Mouse (Mus musculus) intestine, embryonic 14.5 days (tissue): Measurements from ENCODE around the gene Tmem178. TPM values are rescaled to one million over a fixed set of nuclear protein-coding genes. Genes with fewer than 3 reads are reported as not detected.

Experiments used
- ATAC-seq: fragments of 200-750 bp; cut with Nextera tagmentation; replicated peaks from 2 replicates; pipeline ENCODE4 v1.8.0; 2017; ENCODE audit warnings: low read depth, moderate number of reproducible peaks, moderate TSS enrichment, moderate library complexity; ENCODE audit not compliant: low FRiP score, low TSS enrichment
- DNase-seq: peaks from one replicate; pipeline ENCODE4 v3.0.0-alpha.2; 2018; ENCODE audit warnings: low spot score
- H3K27ac ChIP-seq: fragments of 300-500 bp; sonication (generic); 2 replicates; pipeline ENCODE4 v1.5.1; 2014; ENCODE audit warnings: low read depth, mild to moderate bottlenecking, control low read depth
- H3K27me3 ChIP-seq: fragments of 300-500 bp; sonication (generic); replicated peaks from 2 replicates; pipeline ENCODE4 v1.6.1; 2014; ENCODE audit warnings: low read length, control low read depth; ENCODE audit not compliant: control insufficient read depth, insufficient read depth
- H3K36me3 ChIP-seq: fragments of 300-500 bp; sonication (generic); 2 replicates; pipeline ENCODE4 v1.6.1; 2014; ENCODE audit warnings: low read length, control low read depth; ENCODE audit not compliant: control insufficient read depth, insufficient read depth
- H3K4me1 ChIP-seq: fragments of 300-500 bp; sonication (generic); replicated peaks from 2 replicates; pipeline ENCODE4 v1.6.1; 2014; ENCODE audit warnings: low read length, control low read depth, mixed read lengths; ENCODE audit not compliant: control insufficient read depth, insufficient read depth
- H3K4me2 ChIP-seq: fragments of 300-500 bp; sonication (generic); 2 replicates; pipeline ENCODE4 v1.6.1; 2014; ENCODE audit warnings: low read length
- H3K4me3 ChIP-seq: fragments of 300-500 bp; sonication (generic); 2 replicates; pipeline ENCODE4 v1.5.1; 2014; ENCODE audit warnings: low read depth, low read length, control low read depth, mixed read lengths
- H3K9ac ChIP-seq: fragments of 300-500 bp; sonication (generic); 2 replicates; pipeline ENCODE4 v1.6.1; 2014; ENCODE audit warnings: mild to moderate bottlenecking, low read length
- H3K9me3 ChIP-seq: fragments of 300-500 bp; sonication (generic); 2 replicates; pipeline ENCODE4 v1.6.1; 2016; ENCODE audit warnings: low read length, control low read depth; ENCODE audit not compliant: control insufficient read depth
- WGBS: fragments of 180-500 bp; shearing (Covaris S2); extraction: QIAGEN DNeasy Blood & Tissue Kit; methylation state at CpG from one replicate; pipeline ENCODE4 v1.1.7; 2014; 5-methylcytosine and 5-hydroxymethylcytosine counted together
- polyA plus RNA-seq: library from polyadenylated mRNA; unstranded; fragments of >200 nt; fragmentation: Nextera tagmentation; extraction: Ambion mirVana; gene quantifications from 2 replicates; pipeline ENCODE4 v1.2.1, GENCODE M21; 2014

Gene Tmem178
- polyA plus RNA-seq, 1 experiment from 2014 or later = 4.1 TPM

GRCm38 (mm10) chr17:80915666-80916065 is 28.8 kb upstream of the Tmem178 start:
- H3K27ac ChIP-seq = no peak overlapping the region

GRCm38 (mm10) chr17:80919261-80919660 is 25.2 kb upstream of the Tmem178 start:
- ATAC-seq = no peak
- Histone ChIP-seq H3K27me3 (no peaks in the 10 kb centered on the region), H3K4me2 (no peak overlapping the region), H3K27ac (no peak overlapping the region), H3K36me3 (no peaks in the 10 kb centered on the region), H3K9me3 (no peaks in the 10 kb centered on the region), H3K9ac (no peak overlapping the region), H3K4me3 (no peak overlapping the region), H3K4me1 (no peaks in the 10 kb centered on the region)
- DNase-seq = no peak

More at GRCm38 (mm10) chr17:80915666-80916065, 28.8 kb upstream of the Tmem178 start:
- Histone ChIP-seq H3K4me1 (no peaks in the 10 kb centered on the region), H3K4me3 (no peak overlapping the region), H3K36me3 (no peaks in the 10 kb centered on the region), H3K4me2 (no peak overlapping the region), H3K27me3 (no peaks in the 10 kb centered on the region), H3K9ac (no peak overlapping the region), H3K9me3 (no peaks in the 10 kb centered on the region)
- DNase-seq = no peak
- WGBS = 92% methylated on average over 2 of the region's 2 CpGs
- no peak for ATAC-seq

- H3K4me3 ChIP-seq = no peak overlapping the region
- 80% methylated on average over 10 of the region's 10 CpGs for WGBS
- no peak overlapping the region for H3K27ac ChIP-seq
- H3K4me2 ChIP-seq = no peak overlapping the region
- H3K36me3 ChIP-seq = no peaks in the 10 kb centered on the region
- DNase-seq = no peak
- ATAC-seq = no peak
- H3K9ac ChIP-seq = no peak overlapping the region
- H3K27me3 ChIP-seq = no peaks in the 10 kb centered on the region
- H3K4me1 ChIP-seq = no peaks in the 10 kb centered on the region
- no peaks in the 10 kb centered on the region for H3K9me3 ChIP-seq
Observed at GRCm38 (mm10) chr17:80921286-80922134, 22.9 kb upstream of the Tmem178 start.

DNA sequence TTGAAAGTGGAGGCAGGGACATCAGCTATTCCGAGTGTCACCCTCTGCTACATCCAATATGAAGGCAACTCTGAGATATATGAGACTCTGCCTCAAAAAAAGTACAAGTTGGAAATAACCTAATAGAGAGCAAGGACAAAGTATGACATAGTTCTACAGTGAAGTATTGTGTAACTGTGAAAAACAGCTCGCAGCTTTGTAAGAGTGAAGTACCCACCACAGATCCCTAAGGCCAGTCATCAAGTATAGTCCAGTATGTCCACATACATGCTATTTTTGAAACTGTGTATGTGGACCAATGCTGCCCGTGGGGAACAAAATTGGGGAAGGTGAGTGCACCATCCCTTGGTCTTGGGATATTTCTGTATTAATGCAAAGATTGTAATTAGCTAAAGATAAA is 18.9 kb upstream of the Tmem178 start:
- Histone ChIP-seq H3K4me3 (no peak overlapping the region), H3K9me3 (no peaks in the 10 kb centered on the region), H3K4me1 (no peaks in the 10 kb centered on the region), H3K9ac (no peak overlapping the region), H3K36me3 (no peaks in the 10 kb centered on the region), H3K4me2 (no peak overlapping the region), H3K27ac (no peak overlapping the region), H3K27me3 (no peaks in the 10 kb centered on the region)
- 89% methylated on average over 3 of the region's 3 CpGs for WGBS
- ATAC-seq (no peak), DNase-seq (no peak)

DNA sequence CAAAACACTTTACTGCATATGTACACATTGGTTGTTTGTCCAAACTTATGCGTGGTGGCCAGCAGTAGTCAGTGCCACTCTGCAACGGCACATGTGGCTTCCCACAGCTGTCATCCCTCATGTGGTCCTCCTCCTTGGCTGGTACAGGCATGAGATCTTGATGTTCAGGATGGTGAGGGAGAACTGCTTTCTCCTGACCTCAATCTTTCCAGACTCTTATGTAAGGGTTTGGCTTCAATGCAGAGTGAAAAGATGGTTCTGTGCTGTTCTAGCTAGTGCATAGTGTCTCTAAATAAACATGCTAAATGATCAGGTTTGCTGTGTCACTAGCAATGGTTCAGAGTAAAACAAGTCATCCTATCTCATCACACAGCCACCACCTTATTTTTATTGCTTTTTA is 17.3 kb upstream of the Tmem178 start:
- Histone ChIP-seq H3K9me3 (no peaks in the 10 kb centered on the region), H3K36me3 (no peaks in the 10 kb centered on the region), H3K4me3 (no peak overlapping the region), H3K9ac (no peak overlapping the region), H3K27ac (no peak overlapping the region), H3K4me1 (no peaks in the 10 kb centered on the region), H3K4me2 (no peak overlapping the region), H3K27me3 (no peaks in the 10 kb centered on the region)
- ATAC-seq (no peak), DNase-seq (no peak)
- WGBS = 89% methylated on average over 2 of the region's 2 CpGs

GRCm38 (mm10) chr17:80932716-80933115 is 11.7 kb upstream of the Tmem178 start:
- ATAC-seq = no peak
- Histone ChIP-seq H3K4me3 (no peak overlapping the region), H3K27ac (no peak overlapping the region), H3K27me3 (no peaks in the 10 kb centered on the region), H3K36me3 (no peaks in the 10 kb centered on the region), H3K4me2 (no peak overlapping the region), H3K4me1 (no peaks in the 10 kb centered on the region), H3K9me3 (no peaks in the 10 kb centered on the region), H3K9ac (no peak overlapping the region)
- 90% methylated on average over 3 of the region's 3 CpGs for WGBS
- no peak for DNase-seq

- Histone ChIP-seq H3K9me3 (no peaks in the 10 kb centered on the region), H3K27me3 (no peaks in the 10 kb centered on the region), H3K27ac (no peak overlapping the region), H3K4me2 (no peak overlapping the region), H3K36me3 (no peaks in the 10 kb centered on the region), H3K9ac (no peak overlapping the region), H3K4me1 (no peaks in the 10 kb centered on the region), H3K4me3 (no peak overlapping the region)
- WGBS = 80% methylated on average over 11 of the region's 11 CpGs
- no peak for ATAC-seq
- DNase-seq = no peak
Observed at GRCm38 (mm10) chr17:80933401-80934029, 10.9 kb upstream of the Tmem178 start.

DNA sequence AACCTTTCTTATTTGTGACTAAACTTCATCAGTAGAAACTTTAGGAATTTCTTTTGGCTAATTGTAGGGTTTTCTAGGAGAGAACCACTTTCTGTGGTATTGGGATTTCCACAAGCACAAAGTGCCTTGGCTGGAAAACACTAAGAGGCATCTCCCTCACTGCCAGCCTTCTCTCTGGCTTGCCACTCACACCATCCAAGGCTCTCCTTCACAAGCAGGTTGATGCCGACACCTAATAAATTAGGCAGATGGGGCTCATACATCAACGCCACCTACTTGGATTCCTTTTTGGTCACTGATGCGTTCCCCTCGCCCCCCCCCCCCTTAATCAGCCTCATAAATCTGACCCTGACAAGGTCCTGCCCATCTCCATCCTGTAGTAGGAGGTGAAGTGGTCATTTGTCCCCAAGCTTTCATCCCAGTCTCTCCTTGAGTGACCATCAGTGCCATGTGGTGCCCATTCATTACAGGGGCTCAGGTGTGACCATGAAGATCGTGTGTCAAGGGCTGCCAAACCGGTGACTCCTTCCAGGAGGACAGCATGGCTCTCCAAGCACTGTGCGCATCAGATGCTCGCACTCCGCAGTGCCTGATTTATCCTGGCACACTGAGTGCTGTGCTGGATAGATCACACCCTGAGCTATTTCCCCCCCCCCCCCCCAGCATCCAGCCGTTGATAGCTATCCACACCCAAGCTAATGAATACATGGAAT is 8.5 kb upstream of the Tmem178 start:
- H3K27ac ChIP-seq = no peak overlapping the region
- 43% methylated on average over 10 of the region's 10 CpGs for WGBS
- no peak for ATAC-seq
- no peaks in the 10 kb centered on the region for H3K36me3 ChIP-seq
- no peak overlapping the region for H3K9ac ChIP-seq
- H3K27me3 ChIP-seq = no peaks in the 10 kb centered on the region
- no peak overlapping the region for H3K4me2 ChIP-seq
- no peaks in the 10 kb centered on the region for H3K4me1 ChIP-seq
- no peak for DNase-seq
- H3K9me3 ChIP-seq = no peaks in the 10 kb centered on the region
- no peak overlapping the region for H3K4me3 ChIP-seq
